Mouse (Mus musculus) heart, embryonic 16.5 days (tissue): ENCODE data around the gene Rps27. TPM values are rescaled to one million over a fixed set of nuclear protein-coding genes. Genes with fewer than 3 reads are reported as not detected.

ENCODE experiments used
- ATAC-seq: fragments of 200-750 bp; cut with Nextera tagmentation; replicated peaks from 2 replicates; pipeline ENCODE4 v1.8.0; 2017; ENCODE audit warnings: moderate number of reproducible peaks; ENCODE audit not compliant: insufficient read depth, low FRiP score; ENCODE audit errors: extremely low read depth
- H3K27ac ChIP-seq: fragments of 300-500 bp; sonication (generic); 2 replicates; pipeline ENCODE4 v1.5.1; 2014; ENCODE audit warnings: mild to moderate bottlenecking, low read length, control low read depth, moderate library complexity
- H3K27me3 ChIP-seq: fragments of 300-500 bp; sonication (generic); 2 replicates; pipeline ENCODE4 v1.6.1; 2014; ENCODE audit warnings: low read length, mixed read lengths; ENCODE audit not compliant: control insufficient read depth, insufficient read depth
- H3K36me3 ChIP-seq: fragments of 300-500 bp; sonication (generic); 2 replicates; pipeline ENCODE4 v1.6.1; 2014; ENCODE audit not compliant: control insufficient read depth, insufficient read depth
- H3K4me1 ChIP-seq: fragments of 300-500 bp; sonication (generic); 2 replicates; pipeline ENCODE4 v1.6.1; 2014; ENCODE audit warnings: low read length, mixed read lengths; ENCODE audit not compliant: control insufficient read depth, insufficient read depth
- H3K4me2 ChIP-seq: fragments of 300-500 bp; sonication (generic); 2 replicates; pipeline ENCODE4 v1.6.1; 2014; ENCODE audit warnings: low read depth, mild to moderate bottlenecking, control low read depth, low read length
- H3K4me3 ChIP-seq: fragments of 300-500 bp; sonication (generic); 2 replicates; pipeline ENCODE4 v1.5.1; 2014; ENCODE audit warnings: mild to moderate bottlenecking, control low read depth, low read length
- H3K9ac ChIP-seq: fragments of 300-500 bp; sonication (generic); 2 replicates; pipeline ENCODE4 v1.6.1; 2014; ENCODE audit warnings: low read length, control low read depth
- H3K9me3 ChIP-seq: fragments of 300-500 bp; sonication (generic); replicated peaks from 2 replicates; pipeline ENCODE4 v1.6.1; 2016; ENCODE audit warnings: low read length; ENCODE audit not compliant: control insufficient read depth
- WGBS: fragments of 180-500 bp; shearing (Covaris S2); extraction: QIAGEN DNeasy Blood & Tissue Kit; methylation state at CpG from one replicate; pipeline ENCODE4 v1.1.7; 2014; 5-methylcytosine and 5-hydroxymethylcytosine counted together
- polyA plus RNA-seq: library from polyadenylated mRNA; unstranded; fragments of >200 nt; fragmentation: Nextera tagmentation; extraction: Ambion mirVana; gene quantifications from 2 replicates; pipeline ENCODE4 v1.2.1, GENCODE M21; 2015

The Rps27 gene
- polyA plus RNA-seq, 1 experiment from 2014 or later = 468 TPM

- 35% methylated on average over 5 of the region's 5 CpGs for whole genome bisulfite sequencing
- H3K9ac ChIP-seq = no peak overlapping the region
- H3K4me1 ChIP-seq = peaks cover 8% of the 10 kb centered on the region; the same call in 1 of the 2 replicates
- peak overlapping the region; percentile 59 for H3K27ac ChIP-seq
- no peak overlapping the region for H3K4me2 ChIP-seq
- H3K9me3 ChIP-seq = no peaks in the 10 kb centered on the region
- ATAC-seq = peak; percentile 58
- no peaks in the 10 kb centered on the region for H3K27me3 ChIP-seq
- no peak overlapping the region for H3K4me3 ChIP-seq
- H3K36me3 ChIP-seq = peaks cover 4% of the 10 kb centered on the region; the same call in 1 of the 2 replicates
Observed at GRCm38 (mm10) chr3:90203619-90204018, 9.8 kb downstream of the Rps27 start.

GRCm38 (mm10) chr3:90202884-90203283, 10.6 kb downstream of the Rps27 start:
- no peak overlapping the region for H3K9ac ChIP-seq
- H3K9me3 ChIP-seq = no peaks in the 10 kb centered on the region
- WGBS = 73% methylated on average over 1 of the region's 1 CpGs
- no peak overlapping the region for H3K4me2 ChIP-seq
- no peaks in the 10 kb centered on the region for H3K27me3 ChIP-seq
- H3K27ac ChIP-seq = no peak overlapping the region
- H3K36me3 ChIP-seq = no peaks in the 10 kb centered on the region; the same call in 1 of the 2 replicates
- H3K4me3 ChIP-seq = no peak overlapping the region
- peaks cover 6% of the 10 kb centered on the region; the same call in 1 of the 2 replicates for H3K4me1 ChIP-seq
- ATAC-seq = no peak

- Histone ChIP-seq H3K4me1 (no peaks in the 10 kb centered on the region), H3K4me2 (no peak overlapping the region), H3K9me3 (no peaks in the 10 kb centered on the region), H3K4me3 (no peak overlapping the region), H3K27ac (no peak overlapping the region), H3K27me3 (no peaks in the 10 kb centered on the region), H3K36me3 (no peaks in the 10 kb centered on the region), H3K9ac (no peak overlapping the region)
- 55% methylated on average over 1 of the region's 1 CpGs for WGBS
- ATAC-seq = no peak
Observed at GRCm38 (mm10) chr3:90197548-90197947, 15.9 kb downstream of the Rps27 start.

GRCm38 (mm10) chr3:90195644-90196043, 17.8 kb downstream of the Rps27 start:
- H3K4me2 ChIP-seq = no peak overlapping the region
- no peaks in the 10 kb centered on the region for H3K36me3 ChIP-seq
- H3K27me3 ChIP-seq = no peaks in the 10 kb centered on the region
- no peaks in the 10 kb centered on the region for H3K4me1 ChIP-seq
- H3K4me3 ChIP-seq = no peak overlapping the region
- no peak for ATAC-seq
- no peak overlapping the region for H3K9ac ChIP-seq
- WGBS = 46% methylated on average over 1 of the region's 1 CpGs
- H3K9me3 ChIP-seq = no peaks in the 10 kb centered on the region
- no peak overlapping the region for H3K27ac ChIP-seq

GRCm38 (mm10) chr3:90194759-90195158, 18.7 kb downstream of the Rps27 start:
- ATAC-seq = no peak
- Histone ChIP-seq H3K27me3 (no peaks in the 10 kb centered on the region), H3K9me3 (no peaks in the 10 kb centered on the region), H3K27ac (no peak overlapping the region), H3K36me3 (no peaks in the 10 kb centered on the region), H3K9ac (no peak overlapping the region), H3K4me2 (no peak overlapping the region), H3K4me1 (no peaks in the 10 kb centered on the region), H3K4me3 (no peak overlapping the region)
- 72% methylated on average over 4 of the region's 4 CpGs for WGBS

- Histone ChIP-seq H3K27me3 (no peaks in the 10 kb centered on the region), H3K4me1 (no peaks in the 10 kb centered on the region), H3K27ac (no peak overlapping the region), H3K36me3 (no peaks in the 10 kb centered on the region), H3K9me3 (no peaks in the 10 kb centered on the region), H3K9ac (no peak overlapping the region), H3K4me2 (no peak overlapping the region), H3K4me3 (no peak overlapping the region)
- no peak for ATAC-seq
- 71% methylated on average over 11 of the region's 11 CpGs for WGBS
Observed at GRCm38 (mm10) chr3:90190859-90191510, 22.5 kb downstream of the Rps27 start.

- whole genome bisulfite sequencing = 64% methylated on average over 3 of the region's 3 CpGs
- no peak overlapping the region for H3K4me3 ChIP-seq
- H3K27me3 ChIP-seq = no peaks in the 10 kb centered on the region
- no peaks in the 10 kb centered on the region for H3K9me3 ChIP-seq
- H3K27ac ChIP-seq = no peak overlapping the region
- H3K36me3 ChIP-seq = no peaks in the 10 kb centered on the region
- ATAC-seq = no peak
- H3K4me1 ChIP-seq = no peaks in the 10 kb centered on the region
- H3K4me2 ChIP-seq = no peak overlapping the region
- no peak overlapping the region for H3K9ac ChIP-seq
Observed at GRCm38 (mm10) chr3:90183581-90183980, 29.9 kb downstream of the Rps27 start.

GRCm38 (mm10) chr3:90179566-90179965, 33.9 kb downstream of the Rps27 start:
- Histone ChIP-seq H3K9ac (no peak overlapping the region), H3K27me3 (no peaks in the 10 kb centered on the region), H3K9me3 (no peaks in the 10 kb centered on the region), H3K36me3 (no peaks in the 10 kb centered on the region), H3K27ac (no peak overlapping the region), H3K4me2 (no peak overlapping the region), H3K4me1 (no peaks in the 10 kb centered on the region), H3K4me3 (no peak overlapping the region)
- ATAC-seq = no peak
- 62% methylated on average over 3 of the region's 3 CpGs for WGBS
